Mouse (Mus musculus): ENCODE data around the gene Arhgap17. TPM values are rescaled to one million over a fixed set of nuclear protein-coding genes. Genes with fewer than 3 reads are reported as not detected.

The Arhgap17 gene
- total and polyA plus RNA-seq, 3 experiments: 6.7 to 56.1 (median 7.4) TPM

DNA sequence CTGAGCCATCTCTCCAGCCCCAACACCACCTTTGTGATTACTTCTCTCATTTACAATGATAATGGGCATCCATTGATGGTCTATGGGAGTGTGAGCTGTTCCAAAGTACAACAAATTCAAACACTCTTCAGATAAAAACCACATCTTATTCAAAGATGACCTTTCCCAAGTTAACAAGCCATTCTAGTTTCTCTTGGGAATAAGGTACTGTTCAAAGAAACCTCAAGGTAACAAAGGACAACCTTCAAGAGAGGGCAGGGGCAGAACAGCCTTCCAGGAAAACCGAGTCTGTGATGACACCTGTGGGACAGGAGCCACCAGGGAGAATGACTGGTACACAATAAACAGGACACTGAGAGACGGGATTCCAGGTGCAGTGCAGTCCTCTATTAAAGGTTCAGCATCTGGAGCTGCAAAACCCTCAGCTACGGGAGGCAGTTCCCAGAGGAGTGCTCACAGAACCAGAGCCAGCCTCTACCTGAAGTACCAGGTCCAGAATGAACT lies 24.6 kb downstream of the Arhgap17 start:
- Histone ChIP-seq H3K27me3 (replicated peaks) (no peaks in the 10 kb centered on the region), H3K27ac (ENCODE audit: insufficient read depth, low read depth) (no peak overlapping the region), H3K4me3 (replicated peaks in 1 of 3; ENCODE audit: low read depth in 2 of 3, low read length in 2 of 3, poor library complexity in 1 of 3) (no peak overlapping the region), H3K9me3 (replicated peaks; ENCODE audit: low read length) (no peaks in the 10 kb centered on the region), H3K9ac (ENCODE audit: insufficient read depth, low read depth) (no peak overlapping the region), H3K4me2 (ENCODE audit: insufficient read depth, low read depth, poor library complexity, severe bottlenecking) (no peak overlapping the region), H3K79me2 (replicated peaks; ENCODE audit: control insufficient read depth, extremely low read depth, insufficient read depth, poor library complexity, severe bottlenecking) (peaks cover 10% of the 10 kb centered on the region; the same call in 1 of the 2 replicates), H3K4me1 (ENCODE audit: control insufficient read depth in 1 of 2, insufficient read depth in 2 of 2) (peaks cover 0 to 91% of the 10 kb centered on the region in 2 experiments; a peak in 3 of 4 replicates), H3K36me3 (replicated peaks in 1 of 2; ENCODE audit: control insufficient read depth in 1 of 2, insufficient read depth in 1 of 2, low read length in 1 of 2) (peaks cover 0 to 52% of the 10 kb centered on the region in 2 experiments)
- dilution Hi-C loops (cut with MboI; ENCODE audit: extremely low pct_ligation_motif_present, extremely low pct_unique_long_range_greater_than_20kb, low sequenced_read_pairs): no loop called here
- in situ Hi-C loops (cut with MboI; ENCODE audit: low pct_ligation_motif_present, low pct_unique_long_range_greater_than_20kb, low sequenced_read_pairs): no loop called here
- no peak for DNase-seq (ENCODE audit: extremely low read depth)
- no peak for TF ChIP-seq BHLHE40 (IDR thresholded peaks at IDR 0.05; ENCODE audit: low read depth, low read length)
- no peak for TF ChIP-seq ETS1 (conservative IDR thresholded peaks at IDR 0.05; ENCODE audit: low read depth, low read length)
- TF ChIP-seq IRF4 (IDR thresholded peaks at IDR 0.05; ENCODE audit: low read depth, low read length): no peak
- TF ChIP-seq JUN (IDR thresholded peaks at IDR 0.05; ENCODE audit: insufficient read depth, low read depth, low read length): no peak
- no peak for TF ChIP-seq SMC3 (IDR thresholded peaks at IDR 0.05; ENCODE audit: low read depth, low read length)
- no peak for TF ChIP-seq E2F4 (IDR thresholded peaks at IDR 0.05; ENCODE audit: insufficient replicate concordance, low read depth, low read length)
- TF ChIP-seq JUND (conservative IDR thresholded peaks at IDR 0.05; ENCODE audit: low read depth, low read length): no peak
- TF ChIP-seq ZC3H11A (IDR thresholded peaks at IDR 0.05; ENCODE audit: low read depth, low read length): no peak
- TF ChIP-seq PAX5 (IDR thresholded peaks at IDR 0.05; ENCODE audit: low read length): no peak

- dilution Hi-C loops (cut with MboI; ENCODE audit: extremely low pct_ligation_motif_present, extremely low pct_unique_long_range_greater_than_20kb, low sequenced_read_pairs) (no loop called here), in situ Hi-C loops (cut with MboI; ENCODE audit: low pct_ligation_motif_present, low pct_unique_long_range_greater_than_20kb, low sequenced_read_pairs) (no loop called here)
- peaks cover 5% of the 10 kb centered on the region; the same call in 1 of the 2 replicates for H3K79me2 ChIP-seq (replicated peaks; ENCODE audit: control insufficient read depth, extremely low read depth, insufficient read depth, poor library complexity, severe bottlenecking)
- no peak overlapping the region for H3K9ac ChIP-seq (ENCODE audit: insufficient read depth, low read depth)
- H3K27me3 ChIP-seq (replicated peaks): no peaks in the 10 kb centered on the region
- no peak for TF ChIP-seq SIN3A (IDR thresholded peaks at IDR 0.05; ENCODE audit: low read length)
- no peak for TF ChIP-seq SMC3 (IDR thresholded peaks at IDR 0.05; ENCODE audit: low read depth, low read length)
- TF ChIP-seq USF2 (conservative IDR thresholded peaks at IDR 0.05; ENCODE audit: low read depth, low read length): no peak
- no peak for TF ChIP-seq ZMIZ1 (IDR thresholded peaks at IDR 0.05; ENCODE audit: low read depth, low read length)
- no peak for TF ChIP-seq E2F4 (IDR thresholded peaks at IDR 0.05; ENCODE audit: insufficient replicate concordance, low read depth, low read length)
- no peak for TF ChIP-seq ZNF384 (IDR thresholded peaks at IDR 0.05; ENCODE audit: low read depth, low read length)
- peaks cover 6 to 56% of the 10 kb centered on the region in 2 experiments for H3K36me3 ChIP-seq (replicated peaks in 1 of 2; ENCODE audit: control insufficient read depth in 1 of 2, insufficient read depth in 1 of 2, low read length in 1 of 2)
- no peak for DNase-seq (ENCODE audit: extremely low read depth)
- no peaks in the 10 kb centered on the region for H3K9me3 ChIP-seq (replicated peaks; ENCODE audit: low read length)
- H3K27ac ChIP-seq (ENCODE audit: insufficient read depth, low read depth): no peak overlapping the region
- no peak overlapping the region for H3K4me2 ChIP-seq (ENCODE audit: insufficient read depth, low read depth, poor library complexity, severe bottlenecking)
- no peak overlapping the region for H3K4me3 ChIP-seq (replicated peaks in 1 of 3; ENCODE audit: low read depth in 2 of 3, low read length in 2 of 3, poor library complexity in 1 of 3)
- peaks cover 4 to 82% of the 10 kb centered on the region in 2 experiments for H3K4me1 ChIP-seq (ENCODE audit: control insufficient read depth in 1 of 2, insufficient read depth in 2 of 2)
These were observed 25.5 kb downstream of the Arhgap17 start for GRCm38 (mm10) chr7:123344079-123344780.

Measured in CH12.LX (cell line).